Comparison of ENCODE assay signal across 8 mouse cellular contexts in genomic region chr7:98835519-98836441, GRCm38 (mm10). TPM values are rescaled to one million over a fixed set of nuclear protein-coding genes. Genes with fewer than 3 reads are reported as not detected.
DNase-seq lines count a peak whose midpoint lies in the region; ATAC-seq and TF ChIP-seq lines count a peak whose summit lies in the region.

No protein-coding gene starts in this region.

- no peaks in the 10 kb centered on the region for H3K36me3 ChIP-seq in forebrain, embryonic 16.5 days (ENCODE audit: control insufficient read depth, insufficient read depth)
- H3K36me3 ChIP-seq in kidney, postnatal 0 days (ENCODE audit: insufficient read depth, low read length): no peaks in the 10 kb centered on the region
- H3K36me3 ChIP-seq in neural tube, embryonic 11.5 days (ENCODE audit: control insufficient read depth, insufficient read depth, low read length): no peaks in the 10 kb centered on the region

- no peaks in the 10 kb centered on the region for H3K9me3 ChIP-seq in forebrain, embryonic 16.5 days (ENCODE audit: control insufficient read depth, low read length)
- no peaks in the 10 kb centered on the region for H3K9me3 ChIP-seq in kidney, postnatal 0 days (replicated peaks; ENCODE audit: low read length)
- no peaks in the 10 kb centered on the region for H3K9me3 ChIP-seq in neural tube, embryonic 11.5 days (ENCODE audit: control insufficient read depth, low read length)

- peak overlapping the region; percentile 95 for H3K4me2 ChIP-seq in forebrain, embryonic 16.5 days (ENCODE audit: low read length)
- H3K4me2 ChIP-seq in kidney, postnatal 0 days (ENCODE audit: low read length): peak overlapping the region; percentile 97
- H3K4me2 ChIP-seq in neural tube, embryonic 11.5 days (ENCODE audit: low read depth): peak overlapping the region; percentile 61

- H3K27me3 ChIP-seq in forebrain, embryonic 16.5 days (replicated peaks; ENCODE audit: control insufficient read depth, insufficient read depth, low read length): peaks cover 82% of the 10 kb centered on the region
- H3K27me3 ChIP-seq in kidney, postnatal 0 days (ENCODE audit: insufficient read depth, low read length): peaks cover 32% of the 10 kb centered on the region
- peaks cover 83% of the 10 kb centered on the region for H3K27me3 ChIP-seq in neural tube, embryonic 11.5 days (ENCODE audit: control insufficient read depth, insufficient read depth, low read length)

- TF ChIP-seq CTCF in kidney, postnatal 0 days (IDR thresholded peaks at IDR 0.05; ENCODE audit: low read depth): no peak

- peak; percentile 17 to 26 for DNase-seq in adrenal gland, postnatal 36 days
- no peak for DNase-seq in adrenal gland, adult 8-10 months
- peak; percentile 22 to 44 for DNase-seq in B cell, adult 2 months
- DNase-seq in kidney, postnatal 0 days (ENCODE audit: low spot score): peak; percentile 20
- peak; percentile 48 for DNase-seq in neural tube, embryonic 11.5 days (ENCODE audit: low spot score)
- no peak for DNase-seq in frontal cortex, postnatal 25 days (ENCODE audit: low spot score in 2 of 2)
- no peak for DNase-seq in c-Kit-positive CD71-positive TER-119-positive erythroid progenitor cells, embryonic 14.5 days (ENCODE audit: low spot score)

- H3K27ac ChIP-seq in forebrain, embryonic 16.5 days (ENCODE audit: low read length): no peak overlapping the region
- H3K27ac ChIP-seq in kidney, postnatal 0 days: no peak overlapping the region
- H3K27ac ChIP-seq in neural tube, embryonic 11.5 days (ENCODE audit: low read depth, low read length): no peak overlapping the region

- peak overlapping the region; percentile 53 for H3K4me3 ChIP-seq in forebrain, embryonic 16.5 days (replicated peaks; ENCODE audit: low read length)
- peak overlapping the region; percentile 56 for H3K4me3 ChIP-seq in kidney, postnatal 0 days (replicated peaks; ENCODE audit: low read depth, low read length)
- H3K4me3 ChIP-seq in neural tube, embryonic 11.5 days (ENCODE audit: low read depth, low read length): peak overlapping the region; percentile 37

- H3K4me1 ChIP-seq in forebrain, embryonic 16.5 days (replicated peaks; ENCODE audit: control insufficient read depth, insufficient read depth, low read length): peaks cover 44% of the 10 kb centered on the region
- peaks cover 18% of the 10 kb centered on the region for H3K4me1 ChIP-seq in kidney, postnatal 0 days (replicated peaks; ENCODE audit: insufficient read depth, low read length)
- peaks cover 39% of the 10 kb centered on the region for H3K4me1 ChIP-seq in neural tube, embryonic 11.5 days (ENCODE audit: control insufficient read depth, insufficient read depth, low read length)

- ATAC-seq in forebrain, embryonic 16.5 days: no peak
- no peak for ATAC-seq in kidney, postnatal 0 days (replicated peaks; ENCODE audit: low FRiP score, low read depth)
- no peak for ATAC-seq in neural tube, embryonic 11.5 days (ENCODE audit: insufficient read depth, low FRiP score, low TSS enrichment)

- no peak overlapping the region; the same call in 1 of the 2 replicates for H3K9ac ChIP-seq in forebrain, embryonic 16.5 days (replicated peaks; ENCODE audit: low read depth, low read length)
- H3K9ac ChIP-seq in kidney, postnatal 0 days (ENCODE audit: low read depth, low read length): peak overlapping the region; percentile 62
- H3K9ac ChIP-seq in neural tube, embryonic 11.5 days (ENCODE audit: low read length): peak overlapping the region; percentile 14

- under 1% methylated on average over 42 of the region's 46 CpGs for WGBS in forebrain, embryonic 16.5 days
- WGBS in kidney, postnatal 0 days: under 1% methylated on average over 43 of the region's 46 CpGs
- WGBS in neural tube, embryonic 11.5 days: under 1% methylated on average over 46 of the region's 46 CpGs

RNA-seq across cellular contexts. Expression of gene Wnt11, which starts 0.9 kb away (rescaled TPM):
- total RNA-seq in adrenal gland, postnatal 36 days (2021): 1 to 10 TPM; 2.6 to 3.6 TPM
- 1 to 10 TPM in 3 of 4 experiments, under 1 TPM in 1; 0.59 to 1.5 (median 1.2) TPM for total RNA-seq in adrenal gland, adult 8-10 months (2022)
- polyA plus RNA-seq in forebrain, embryonic 16.5 days (2015; fragmentation: Nextera tagmentation; extraction: Ambion mirVana): 0.37 and 0.53 TPM in 2 replicates
- 41.5 and 46.9 TPM in 2 replicates for polyA plus RNA-seq in kidney, postnatal 0 days (2015; fragmentation: Nextera tagmentation; extraction: Ambion mirVana)
- polyA plus RNA-seq in neural tube, embryonic 11.5 days (2014; fragmentation: Nextera tagmentation; extraction: Ambion mirVana): 6.9 and 7.0 TPM in 2 replicates

Comparison
In these comparisons a context has a peak if more than half of its experiments do, and no peak if none do; other contexts are left out.
1. DNase-seq: peak in adrenal gland, postnatal 36 days (2 of 2), B cell, adult 2 months (2 of 2), kidney, postnatal 0 days (single experiment) and neural tube, embryonic 11.5 days (single experiment); none in adrenal gland, adult 8-10 months (single experiment), frontal cortex, postnatal 25 days (0 of 2) and c-Kit-positive CD71-positive TER-119-positive erythroid progenitor cells, embryonic 14.5 days (single experiment).
2. Peak in every context shown above with its lines, with median percentiles within 50 percentile points of each other: H3K4me2 ChIP-seq and H3K4me3 ChIP-seq.